ENCODE assay signal across 8 mouse cellular contexts in genomic region chr13:107831221-107831681, GRCm38 (mm10).
DNase-seq lines count a peak whose midpoint lies in the region; ATAC-seq lines count a peak whose summit lies in the region.

No protein-coding gene starts in this region.

- H3K9ac ChIP-seq in intestine, embryonic 15.5 days = no peak overlapping the region

- no peaks in the 10 kb centered on the region for H3K27me3 ChIP-seq in intestine, embryonic 15.5 days (replicated peaks)

- peak; percentile 87 to 90 for DNase-seq in adrenal gland, adult 18-20 months (ENCODE audit: low spot score in 2 of 2)
- peak; percentile 89 for DNase-seq in embryo, embryonic 9.5 days (ENCODE audit: extremely low spot score)
- peak; percentile 91 to 97 for DNase-seq in gastrocnemius, postnatal 4 days (ENCODE audit: low spot score in 2 of 2)
- peak; percentile 94 to 95 for DNase-seq in left cerebral cortex, postnatal 14 days (ENCODE audit: low spot score in 2 of 2)
- DNase-seq in right cerebral cortex, postnatal 14 days = peak; percentile 95
- DNase-seq in urinary bladder, postnatal 25 days (ENCODE audit: low spot score) = peak; percentile 90

- no peaks in the 10 kb centered on the region for H3K36me3 ChIP-seq in intestine, embryonic 15.5 days

- H3K4me1 ChIP-seq in intestine, embryonic 15.5 days (replicated peaks) = peaks cover 11% of the 10 kb centered on the region

- H3K27ac ChIP-seq in intestine, embryonic 15.5 days = no peak overlapping the region

- H3K4me3 ChIP-seq in intestine, embryonic 15.5 days (replicated peaks) = peak overlapping the region; percentile 26

- H3K9me3 ChIP-seq in intestine, embryonic 15.5 days = no peaks in the 10 kb centered on the region

- H3K4me2 ChIP-seq in intestine, embryonic 15.5 days (replicated peaks) = peak overlapping the region; percentile 42

- 2% methylated on average over 17 of the region's 17 CpGs for WGBS in intestine, embryonic 15.5 days

- peak; percentile 100 for ATAC-seq in intestine, embryonic 15.5 days
- peak; percentile 99 for ATAC-seq in megakaryocyte-erythroid progenitor cell, adult 5-6 weeks (replicated peaks; ENCODE audit: low FRiP score, low TSS enrichment, poor library complexity, severe bottlenecking)

- intact Hi-C loops in left cerebral cortex, postnatal 14 days (cut with DNase I) = no loop called here
